In the genomic region with DNA sequence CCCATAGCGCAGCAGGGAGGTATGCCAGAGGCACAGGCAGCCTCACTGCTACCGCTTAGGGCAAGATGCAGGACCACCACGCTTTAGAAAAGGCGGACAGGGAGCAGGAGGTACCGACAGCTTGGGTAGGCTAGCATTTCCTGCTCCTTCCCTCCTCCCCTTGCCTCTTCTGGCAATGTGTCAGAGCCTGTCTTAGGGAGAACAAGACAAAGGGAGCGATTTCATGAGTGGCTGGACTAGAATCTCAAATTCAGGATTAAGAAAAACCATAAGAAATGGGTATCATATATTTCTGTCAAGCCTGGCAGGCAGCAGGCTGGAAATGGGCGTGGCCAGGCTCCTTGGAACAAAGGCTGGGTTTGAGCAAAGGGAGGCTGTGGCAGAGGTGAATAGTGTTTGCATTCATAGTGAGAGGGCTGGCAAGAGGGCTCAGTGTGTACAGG, we compare ENCODE assay signal across 7 mouse cellular contexts. TPM values are rescaled to one million over a fixed set of nuclear protein-coding genes. Genes with fewer than 3 reads are reported as not detected.
DNase-seq lines count a peak whose midpoint lies in the region; ATAC-seq and TF ChIP-seq lines count a peak whose summit lies in the region.

No protein-coding gene starts in this region.

- H3K27me3 ChIP-seq in forebrain, embryonic 10.5 days (ENCODE audit: poor library complexity, severe bottlenecking), result 0 out of 2 replicates have a peak, but pooled peaks cover 3% of the 10 kb centered on the region
- no peaks in the 10 kb centered on the region for H3K27me3 ChIP-seq in hindbrain, embryonic 16.5 days (replicated peaks; ENCODE audit: control insufficient read depth, insufficient read depth, low read length)
- H3K27me3 ChIP-seq in small intestine, adult 2 months (ENCODE audit: control insufficient read depth, insufficient read depth, low read length), result no peaks in the 10 kb centered on the region

- peak; percentile 51 for DNase-seq in testis, postnatal 10 days (ENCODE audit: low spot score)
- no peak for DNase-seq in testis, postnatal 14 days (ENCODE audit: low spot score)
- no peak for DNase-seq in forebrain, embryonic 10.5 days (ENCODE audit: extremely low spot score, low spot score)
- no peak for DNase-seq in thymus, postnatal 10 days (ENCODE audit: low spot score in 2 of 2)

- ATAC-seq in hindbrain, embryonic 16.5 days, result peak; percentile 47
- no peak for ATAC-seq in erythroid progenitor cell, adult 5-6 weeks (replicated peaks; ENCODE audit: low FRiP score, poor library complexity, severe bottlenecking)

- H3K27ac ChIP-seq in forebrain, embryonic 10.5 days, result peak overlapping the region; percentile 74
- peak overlapping the region; percentile 85 for H3K27ac ChIP-seq in hindbrain, embryonic 16.5 days (ENCODE audit: low read depth, low read length)
- H3K27ac ChIP-seq in small intestine, adult 2 months (ENCODE audit: insufficient read depth, low read depth, low read length), result no peak overlapping the region

- 36% methylated on average over 7 of the region's 7 CpGs for WGBS in forebrain, embryonic 10.5 days
- 15% methylated on average over 7 of the region's 7 CpGs for WGBS in hindbrain, embryonic 16.5 days
- 61% methylated on average over 7 of the region's 7 CpGs for WGBS in small intestine, adult 2 months

- peaks cover 44% of the 10 kb centered on the region for H3K4me1 ChIP-seq in forebrain, embryonic 10.5 days
- peaks cover 30% of the 10 kb centered on the region for H3K4me1 ChIP-seq in hindbrain, embryonic 16.5 days (ENCODE audit: control insufficient read depth, insufficient read depth, low read depth, low read length)
- H3K4me1 ChIP-seq in small intestine, adult 2 months (ENCODE audit: control insufficient read depth, insufficient read depth, insufficient read length, low read length), result peaks cover 30% of the 10 kb centered on the region

- peaks cover 52% of the 10 kb centered on the region for H3K36me3 ChIP-seq in forebrain, embryonic 10.5 days (replicated peaks)
- peaks cover 12% of the 10 kb centered on the region for H3K36me3 ChIP-seq in hindbrain, embryonic 16.5 days (ENCODE audit: control insufficient read depth, insufficient read depth, low read length)
- H3K36me3 ChIP-seq in small intestine, adult 2 months (ENCODE audit: control insufficient read depth, insufficient read depth, low read length), result no peaks in the 10 kb centered on the region

- no peak for TF ChIP-seq CTCF in small intestine, adult 2 months (IDR thresholded peaks at IDR 0.05; ENCODE audit: extremely low read depth, insufficient read length, insufficient replicate concordance, low read depth, low read length)

- H3K9me3 ChIP-seq in forebrain, embryonic 10.5 days, result peaks cover 4% of the 10 kb centered on the region; the same call in 1 of the 2 replicates
- no peaks in the 10 kb centered on the region; the same call in 1 of the 2 replicates for H3K9me3 ChIP-seq in hindbrain, embryonic 16.5 days (ENCODE audit: control insufficient read depth, low read length)

- H3K4me3 ChIP-seq in forebrain, embryonic 10.5 days, result no peak overlapping the region
- no peak overlapping the region for H3K4me3 ChIP-seq in hindbrain, embryonic 16.5 days (ENCODE audit: low read length)
- peak overlapping the region; percentile 7; the same call in 1 of the 2 replicates for H3K4me3 ChIP-seq in small intestine, adult 2 months (ENCODE audit: low read depth, low read length)

- peak overlapping the region; percentile 54 for H3K9ac ChIP-seq in hindbrain, embryonic 16.5 days (ENCODE audit: low read depth, low read length)

- peak overlapping the region; percentile 34 for H3K4me2 ChIP-seq in hindbrain, embryonic 16.5 days (ENCODE audit: low read length)

- no peak for TF ChIP-seq POLR2A in small intestine, adult 2 months (IDR thresholded peaks at IDR 0.05; ENCODE audit: low read depth, low read length)

RNA-seq across cellular contexts. Expression of a gene that starts 23.3 kb away (rescaled TPM):
- 17.8 and 21.4 TPM in 2 replicates for polyA plus RNA-seq in forebrain, embryonic 10.5 days (2016; fragmentation: Nextera tagmentation; extraction: Ambion mirVana)
- polyA plus RNA-seq in hindbrain, embryonic 16.5 days (2015; fragmentation: Nextera tagmentation; extraction: Ambion mirVana), result 60.4 and 66.6 TPM in 2 replicates
- polyA plus RNA-seq in small intestine, adult 2 months (2012; rRNA removed), result 35.6 and 76.4 TPM in 2 replicates
- 0.72 and 0.84 TPM in 2 replicates for total RNA-seq in erythroid progenitor cell, adult 5-6 weeks (2015; ENCODE audit: low replicate concordance)
- total RNA-seq in erythroid progenitor cell, adult 5-6 weeks (2017; ENCODE audit: low replicate concordance), result 0.64 and 0.83 TPM in 2 replicates

RNA-seq across cellular contexts. Expression of a gene that starts 44.9 kb away (rescaled TPM):
- polyA plus RNA-seq in forebrain, embryonic 10.5 days (2016; fragmentation: Nextera tagmentation; extraction: Ambion mirVana), result 53.6 and 59.6 TPM in 2 replicates
- 98.6 and 106 TPM in 2 replicates for polyA plus RNA-seq in hindbrain, embryonic 16.5 days (2015; fragmentation: Nextera tagmentation; extraction: Ambion mirVana)
- 10.8 and 27.2 TPM in 2 replicates for polyA plus RNA-seq in small intestine, adult 2 months (2012; rRNA removed)
- 0.42 TPM in 1 of 2 replicates, not detected in the other for total RNA-seq in erythroid progenitor cell, adult 5-6 weeks (2015; ENCODE audit: low replicate concordance)
- 0.39 TPM in 1 of 2 replicates, not detected in the other for total RNA-seq in erythroid progenitor cell, adult 5-6 weeks (2017; ENCODE audit: low replicate concordance)
